Mouse (Mus musculus) ovary, postnatal 14 days (tissue): ENCODE results near the gene Slc8b1.
A peak's percentile ranks its signal among the peaks of the same experiment; 100 is the strongest.

Source experiments
- DNase-seq: peaks from one replicate; pipeline ENCODE4 v3.0.0; 2022; ENCODE audit warnings: low spot score

The Slc8b1 gene

GRCm38 (mm10) chr5:120568336-120568768, 57.4 kb downstream of the Slc8b1 start:
- DNase-seq: no peak

- no peak for DNase-seq
Measured at GRCm38 (mm10) chr5:120568964-120569363, 58.0 kb downstream of the Slc8b1 start.

GRCm38 (mm10) chr5:120569791-120570190, 58.8 kb downstream of the Slc8b1 start:
- DNase-seq: no peak

- DNase-seq: no peak
Measured at GRCm38 (mm10) chr5:120570289-120570897, 59.4 kb downstream of the Slc8b1 start.

GRCm38 (mm10) chr5:120571056-120571740, 60.2 kb downstream of the Slc8b1 start:
- no peak for DNase-seq

- DNase-seq: no peak
Measured at GRCm38 (mm10) chr5:120574469-120575063, 63.6 kb downstream of the Slc8b1 start.

- DNase-seq: no peak
Measured at GRCm38 (mm10) chr5:120576781-120577301, 65.9 kb downstream of the Slc8b1 start.

GRCm38 (mm10) chr5:120577935-120578441, 67.0 kb downstream of the Slc8b1 start:
- no peak for DNase-seq

GRCm38 (mm10) chr5:120578504-120579081, 67.6 kb downstream of the Slc8b1 start:
- DNase-seq: peak; percentile 65

GRCm38 (mm10) chr5:120579211-120579897, 68.4 kb downstream of the Slc8b1 start:
- DNase-seq: peak; percentile 55

GRCm38 (mm10) chr5:120579898-120580626, 69.1 kb downstream of the Slc8b1 start:
- DNase-seq: no peak

- no peak for DNase-seq
Measured at GRCm38 (mm10) chr5:120582002-120582401, 71.0 kb downstream of the Slc8b1 start.

GRCm38 (mm10) chr5:120583511-120583910, 72.5 kb downstream of the Slc8b1 start:
- DNase-seq: no peak
